Mouse (Mus musculus): ENCODE measurements around the gene Large1. TPM values are rescaled to one million over a fixed set of nuclear protein-coding genes. Genes with fewer than 3 reads are reported as not detected.
"Not testable (repeated sequence)": the region's sequence is repeated elsewhere in the genome, so short reads cannot be mapped to it uniquely, and the experiment has no call there.

Large1 gene
- polyA plus RNA-seq, 1 experiment from 2014 or later, result 9.6 TPM

DNA sequence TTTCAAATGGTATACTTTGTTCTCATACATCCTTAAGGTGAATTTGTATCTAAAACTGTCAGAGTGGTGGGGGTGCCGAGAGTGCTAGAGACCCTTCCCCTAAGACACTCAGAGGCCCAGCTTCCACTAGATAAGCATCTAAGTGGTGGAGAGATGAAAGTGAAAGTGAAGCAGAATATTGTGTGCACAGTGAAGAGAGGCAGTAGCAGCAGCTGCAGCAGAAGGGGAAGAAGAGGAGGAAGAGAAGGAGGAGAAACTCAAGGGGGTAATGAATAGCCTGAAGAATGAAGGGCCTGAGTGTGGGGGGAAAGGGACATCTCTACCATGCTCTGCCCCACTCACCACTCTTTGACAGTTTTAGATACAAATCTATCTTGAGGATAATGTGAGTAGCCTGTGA is 191.8 kb downstream of the Large1 start:
- 78% methylated on average over 1 of the region's 1 CpGs for WGBS

DNA sequence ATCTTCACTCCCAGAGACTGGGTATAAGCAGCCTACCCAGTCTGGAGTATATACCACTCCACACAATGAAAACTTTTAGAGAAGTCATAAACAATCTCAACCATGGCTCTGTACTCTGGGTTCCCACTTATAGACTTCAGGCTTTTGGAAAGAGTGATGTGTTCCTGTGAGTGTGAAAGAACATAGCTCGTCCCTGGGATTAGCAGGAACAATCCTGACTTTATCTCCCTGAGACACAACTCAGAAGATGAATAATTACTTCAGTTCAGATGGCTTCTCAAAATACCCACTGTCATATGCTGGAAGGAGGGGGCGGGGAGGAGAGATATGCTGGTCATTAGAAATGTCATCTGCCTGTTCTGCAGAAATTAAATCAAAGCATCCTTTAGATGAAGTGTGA is 192.4 kb downstream of the Large1 start:
- H3K27ac ChIP-seq, result no peak overlapping the region
- 80% methylated on average over 2 of the region's 2 CpGs for WGBS
- H3K4me3 ChIP-seq, result no peak overlapping the region
- no peak overlapping the region for H3K4me2 ChIP-seq
- H3K9me3 ChIP-seq, result no peaks in the 10 kb centered on the region
- no peak for ATAC-seq (ENCODE audit: insufficient number of reproducible peaks, insufficient read depth, low FRiP score, low TSS enrichment, low read depth)
- H3K4me1 ChIP-seq, result no peaks in the 10 kb centered on the region
- no peaks in the 10 kb centered on the region for H3K27me3 ChIP-seq
- H3K36me3 ChIP-seq, result no peaks in the 10 kb centered on the region
- H3K9ac ChIP-seq, result no peak overlapping the region

More for the DNA sequence above, 191.8 kb downstream of the Large1 start:
- Histone ChIP-seq H3K36me3 (no peaks in the 10 kb centered on the region), H3K27ac (no peak overlapping the region), H3K9ac (no peak overlapping the region), H3K27me3 (no peaks in the 10 kb centered on the region), H3K9me3 (no peaks in the 10 kb centered on the region), H3K4me1 (no peaks in the 10 kb centered on the region), H3K4me2 (no peak overlapping the region), H3K4me3 (no peak overlapping the region)
- ATAC-seq (ENCODE audit: insufficient number of reproducible peaks, insufficient read depth, low FRiP score, low TSS enrichment, low read depth), result no peak

DNA sequence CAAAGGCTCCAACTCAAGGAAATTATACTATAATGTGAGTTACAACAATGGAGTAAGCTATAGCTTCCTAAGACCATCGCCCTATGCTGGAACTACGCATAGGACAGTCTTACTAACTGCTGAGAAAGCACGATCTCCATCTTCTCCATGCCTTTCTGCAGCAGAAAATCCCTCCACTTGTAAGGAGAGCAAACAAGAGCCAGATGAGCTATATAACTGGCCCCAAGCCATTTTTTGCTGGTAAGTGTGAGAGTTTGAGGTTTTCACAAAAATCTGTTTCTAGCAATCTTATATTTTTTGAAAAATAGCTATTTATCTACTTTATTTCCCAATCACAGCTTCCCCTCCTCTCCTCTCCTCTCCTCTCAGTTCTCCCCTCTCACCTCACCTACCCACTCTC is 206.1 kb downstream of the Large1 start:
- Histone ChIP-seq H3K4me3 (no peak overlapping the region), H3K9me3 (no peaks in the 10 kb centered on the region), H3K27ac (no peak overlapping the region), H3K36me3 (no peaks in the 10 kb centered on the region), H3K9ac (no peak overlapping the region), H3K4me2 (no peak overlapping the region), H3K27me3 (no peaks in the 10 kb centered on the region), H3K4me1 (no peaks in the 10 kb centered on the region)
- WGBS, result 83% methylated on average over 3 of the region's 3 CpGs
- no peak for ATAC-seq (ENCODE audit: insufficient number of reproducible peaks, insufficient read depth, low FRiP score, low TSS enrichment, low read depth)

DNA sequence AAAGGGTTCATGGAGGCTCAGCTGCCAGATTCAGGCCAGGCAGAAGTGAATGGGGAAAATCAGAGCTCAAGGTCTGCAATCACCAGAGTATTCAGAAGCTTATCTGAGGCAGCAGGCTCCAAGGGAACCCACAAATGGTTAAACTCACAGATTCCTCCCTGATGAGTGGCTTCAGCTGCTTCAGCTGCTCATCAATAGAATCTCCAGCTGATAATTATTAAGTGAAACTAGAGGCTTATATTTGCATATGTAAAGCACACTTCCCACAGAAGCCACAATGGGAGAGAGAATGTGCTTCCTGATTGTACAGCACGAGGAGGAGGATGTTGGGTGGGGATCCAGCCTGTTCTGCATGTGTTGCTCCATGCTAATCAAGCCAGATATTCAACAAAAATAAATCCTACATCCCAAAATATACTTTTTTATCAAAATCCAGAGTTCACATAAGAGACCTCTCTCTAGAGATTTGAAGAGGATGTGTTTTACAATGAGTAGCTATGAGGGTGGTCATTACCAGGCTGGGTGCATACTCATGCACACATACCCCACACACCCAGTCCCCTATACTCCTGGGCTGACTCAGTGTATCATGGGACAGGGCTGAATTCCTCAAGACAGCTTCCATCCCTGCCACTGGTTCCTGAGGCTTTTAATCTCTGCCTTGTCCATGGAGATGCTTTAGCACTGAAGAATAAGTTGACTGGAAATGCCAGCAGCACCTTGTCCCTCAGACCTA is 210.5 kb downstream of the Large1 start:
- ATAC-seq (ENCODE audit: insufficient number of reproducible peaks, insufficient read depth, low FRiP score, low TSS enrichment, low read depth), result no peak
- Histone ChIP-seq H3K4me2 (no peak overlapping the region), H3K27ac (no peak overlapping the region), H3K27me3 (no peaks in the 10 kb centered on the region), H3K4me1 (no peaks in the 10 kb centered on the region), H3K4me3 (no peak overlapping the region), H3K9ac (no peak overlapping the region), H3K36me3 (no peaks in the 10 kb centered on the region), H3K9me3 (no peaks in the 10 kb centered on the region)
- WGBS, result 44% methylated on average over 1 of the region's 1 CpGs

DNA sequence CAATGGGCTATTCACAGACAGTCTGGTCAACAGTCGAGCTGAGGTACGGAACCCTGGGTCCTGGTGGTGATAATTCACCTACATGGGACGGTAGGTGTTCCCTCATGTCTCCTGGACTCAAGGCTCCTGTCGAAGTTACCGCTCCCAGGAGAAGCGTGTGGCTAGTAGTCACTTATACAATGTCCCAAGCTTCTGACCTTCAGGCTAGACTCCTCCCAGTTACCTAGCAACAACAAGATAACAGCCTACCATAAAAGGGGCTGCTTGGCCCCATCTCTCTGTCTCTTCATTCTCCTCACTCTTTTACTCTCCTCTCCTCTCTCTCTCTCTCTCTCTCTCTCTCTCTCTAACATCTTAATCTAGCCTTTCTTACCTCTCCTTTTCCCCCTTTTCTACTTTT is 217.9 kb downstream of the Large1 start:
- no peaks in the 10 kb centered on the region for H3K27me3 ChIP-seq
- H3K27ac ChIP-seq, result no peak overlapping the region
- H3K4me3 ChIP-seq, result no peak overlapping the region
- no peak overlapping the region for H3K9ac ChIP-seq
- peaks cover 11% of the 10 kb centered on the region for H3K36me3 ChIP-seq
- H3K9me3 ChIP-seq, result no peaks in the 10 kb centered on the region
- H3K4me2 ChIP-seq, result no peak overlapping the region
- no peak for ATAC-seq (ENCODE audit: insufficient number of reproducible peaks, insufficient read depth, low FRiP score, low TSS enrichment, low read depth)
- H3K4me1 ChIP-seq, result no peaks in the 10 kb centered on the region
- WGBS, result 89% methylated on average over 6 of the region's 6 CpGs

DNA sequence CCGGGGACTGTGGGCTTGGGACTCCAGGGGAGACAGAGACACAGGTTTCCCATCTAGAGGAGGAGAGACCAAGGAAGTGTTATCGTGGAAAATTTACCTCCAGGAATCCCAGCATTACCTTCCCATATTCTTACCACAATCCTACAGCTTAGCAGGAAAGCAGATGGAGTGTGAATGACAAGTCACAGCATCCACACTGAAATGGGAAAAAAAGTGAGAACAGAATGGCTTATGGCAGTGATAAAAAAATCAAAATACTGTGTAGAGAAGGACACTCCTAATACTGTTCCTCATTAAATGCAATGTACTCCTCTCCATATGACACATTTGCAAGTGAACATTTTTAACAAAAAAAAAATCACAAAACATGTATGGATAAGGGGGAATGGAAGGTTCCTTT is 221.3 kb downstream of the Large1 start:
- Histone ChIP-seq H3K4me3 (no peak overlapping the region), H3K27ac (no peak overlapping the region), H3K36me3 (peaks cover 23% of the 10 kb centered on the region), H3K9me3 (no peaks in the 10 kb centered on the region), H3K4me1 (no peaks in the 10 kb centered on the region), H3K9ac (no peak overlapping the region), H3K4me2 (no peak overlapping the region), H3K27me3 (no peaks in the 10 kb centered on the region)
- WGBS, result 95% methylated on average over 2 of the region's 2 CpGs
- ATAC-seq (ENCODE audit: insufficient number of reproducible peaks, insufficient read depth, low FRiP score, low TSS enrichment, low read depth), result no peak

DNA sequence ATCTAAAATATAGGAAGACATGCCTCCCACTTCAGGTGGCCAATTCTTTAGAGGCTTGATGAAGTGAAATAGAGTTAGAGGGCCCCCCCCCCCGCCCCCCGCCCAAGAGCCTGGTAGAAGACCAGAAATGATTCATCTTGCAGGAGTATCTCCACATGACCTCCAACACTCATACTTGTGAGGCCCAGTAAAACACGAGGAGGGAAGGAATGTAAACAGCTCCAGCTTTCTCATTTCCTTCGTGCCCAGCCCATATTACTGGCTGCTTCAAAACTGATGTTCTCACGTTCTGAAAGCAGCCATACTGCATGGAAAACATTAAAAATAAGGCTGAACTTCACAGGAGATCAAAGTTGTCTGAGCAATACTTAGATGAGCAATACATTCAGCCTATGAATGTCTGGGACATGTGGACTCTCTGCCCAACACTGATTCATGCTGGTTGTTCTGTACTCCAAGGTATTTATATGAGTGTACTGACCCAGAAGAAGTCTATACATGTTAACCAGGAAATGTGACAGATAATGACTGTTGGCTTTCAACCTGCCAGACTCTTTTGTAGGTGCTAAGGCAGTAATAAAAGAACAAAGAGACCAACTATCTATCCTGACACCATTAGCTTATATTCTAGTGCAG is 229.4 kb downstream of the Large1 start:
- Histone ChIP-seq H3K36me3 (no peaks in the 10 kb centered on the region), H3K9me3 (no peaks in the 10 kb centered on the region), H3K27me3 (no peaks in the 10 kb centered on the region), H3K4me3 (no peak overlapping the region), H3K9ac (no peak overlapping the region), H3K4me1 (no peaks in the 10 kb centered on the region), H3K4me2 (no peak overlapping the region), H3K27ac (no peak overlapping the region)
- 70% methylated on average over 5 of the region's 5 CpGs for WGBS
- no peak for ATAC-seq (ENCODE audit: insufficient number of reproducible peaks, insufficient read depth, low FRiP score, low TSS enrichment, low read depth)

DNA sequence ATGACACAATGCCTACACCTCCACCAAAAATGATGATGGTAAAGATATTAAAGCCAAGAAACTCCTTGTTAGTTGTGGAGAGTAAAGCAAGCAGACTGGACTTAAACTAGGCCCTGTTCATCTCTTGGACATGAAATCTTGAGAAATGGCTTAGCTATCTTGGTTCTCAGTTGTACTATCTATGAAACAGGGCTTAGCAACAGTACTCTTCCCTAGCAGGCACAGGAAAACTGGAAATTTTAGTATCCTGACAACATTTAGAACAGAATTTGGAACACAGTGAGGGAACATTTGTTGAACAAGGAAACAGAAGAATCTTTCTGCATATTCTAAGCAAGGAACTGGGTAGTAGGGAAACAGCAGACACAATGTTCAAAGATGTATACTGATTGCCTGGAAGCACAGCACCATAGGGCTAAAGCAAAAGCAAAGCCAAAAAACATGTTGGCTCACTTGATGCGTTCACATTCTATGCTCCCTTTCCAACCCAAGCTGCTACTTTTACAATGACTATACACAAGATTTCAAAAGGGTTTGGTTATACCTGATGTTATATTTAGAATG is 240.9 kb downstream of the Large1 start:
- 87% methylated on average over 1 of the region's 1 CpGs for WGBS
- H3K9ac ChIP-seq, result no peak overlapping the region
- no peak overlapping the region for H3K4me2 ChIP-seq
- no peak overlapping the region for H3K27ac ChIP-seq
- no peaks in the 10 kb centered on the region for H3K36me3 ChIP-seq
- no peak for ATAC-seq (ENCODE audit: insufficient number of reproducible peaks, insufficient read depth, low FRiP score, low TSS enrichment, low read depth)
- H3K4me3 ChIP-seq, result no peak overlapping the region
- H3K9me3 ChIP-seq, result no peaks in the 10 kb centered on the region
- H3K4me1 ChIP-seq, result no peaks in the 10 kb centered on the region
- no peaks in the 10 kb centered on the region for H3K27me3 ChIP-seq

DNA sequence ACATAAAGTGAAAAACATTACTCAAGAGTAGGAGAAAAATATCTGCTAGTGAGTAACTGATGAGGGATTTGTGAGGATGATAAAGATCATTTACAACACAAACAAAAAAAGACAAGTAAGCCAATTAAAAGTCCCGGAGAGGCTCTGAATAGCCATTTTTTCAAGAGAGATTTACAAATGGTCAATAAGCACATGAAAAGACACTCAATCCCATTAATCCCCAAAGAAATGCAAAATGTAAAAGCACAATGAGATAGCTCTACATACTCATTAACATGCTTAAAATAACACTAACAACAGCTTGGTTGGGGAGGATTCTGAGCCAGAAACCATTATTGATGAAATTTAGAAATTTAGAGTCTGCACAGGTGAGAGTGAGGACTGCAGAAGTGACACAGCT is 249.3 kb downstream of the Large1 start:
- H3K4me1 ChIP-seq, result no peaks in the 10 kb centered on the region
- H3K36me3 ChIP-seq, result no peaks in the 10 kb centered on the region
- no peak overlapping the region for H3K4me2 ChIP-seq
- H3K9ac ChIP-seq, result no peak overlapping the region
- H3K27ac ChIP-seq, result no peak overlapping the region
- H3K9me3 ChIP-seq, result no peaks in the 10 kb centered on the region
- WGBS, result 77% methylated on average over 1 of the region's 1 CpGs
- H3K4me3 ChIP-seq, result no peak overlapping the region
- no peaks in the 10 kb centered on the region for H3K27me3 ChIP-seq
- ATAC-seq (ENCODE audit: insufficient number of reproducible peaks, insufficient read depth, low FRiP score, low TSS enrichment, low read depth), result no peak

DNA sequence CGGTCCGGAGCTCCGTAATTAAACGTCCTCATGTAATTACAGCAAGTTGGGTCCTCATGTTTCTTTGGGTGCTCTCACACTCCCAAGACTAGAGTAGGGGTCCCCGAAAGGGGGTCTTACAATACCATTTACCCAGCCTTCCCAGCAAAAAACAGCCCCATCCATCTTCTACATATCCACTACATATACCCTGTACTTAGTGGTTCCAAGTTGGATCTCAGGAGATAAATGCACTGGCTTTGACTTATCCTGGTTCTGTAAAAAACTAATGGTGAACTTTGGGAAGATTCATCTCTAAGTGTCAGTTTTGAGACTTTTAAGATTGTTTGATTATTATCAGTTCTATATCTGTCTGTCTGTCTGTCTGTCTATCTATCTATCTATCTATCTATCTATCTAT is 252.3 kb downstream of the Large1 start:
- WGBS, result 87% methylated on average over 5 of the region's 5 CpGs
- Histone ChIP-seq H3K4me3 (no peak overlapping the region), H3K27me3 (no peaks in the 10 kb centered on the region), H3K27ac (no peak overlapping the region), H3K9ac (no peak overlapping the region), H3K4me2 (no peak overlapping the region), H3K4me1 (no peaks in the 10 kb centered on the region), H3K36me3 (no peaks in the 10 kb centered on the region), H3K9me3 (no peaks in the 10 kb centered on the region)
- ATAC-seq (ENCODE audit: insufficient number of reproducible peaks, insufficient read depth, low FRiP score, low TSS enrichment, low read depth), result no peak

DNA sequence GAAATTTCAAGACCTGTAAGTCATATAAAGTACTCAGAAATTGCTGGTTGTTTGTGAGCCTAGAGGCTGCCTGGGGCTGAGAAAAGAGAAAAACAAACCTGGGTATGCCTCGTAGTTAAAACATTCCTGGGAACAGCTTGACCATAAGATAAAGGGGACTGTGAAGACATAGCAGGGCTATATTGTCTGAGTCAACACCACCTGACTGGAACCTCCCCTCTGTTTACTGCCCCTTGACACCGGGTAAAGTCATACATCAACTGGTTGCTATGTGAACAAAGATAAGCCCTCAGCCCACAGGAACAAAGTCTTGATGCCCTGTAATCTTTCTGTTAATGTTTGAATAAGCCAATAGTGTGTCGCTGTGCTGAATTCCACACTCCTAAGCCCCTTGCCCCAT is 252.7 kb downstream of the Large1 start:
- not testable (repeated sequence) for H3K9ac ChIP-seq; H3K36me3 ChIP-seq; H3K4me3 ChIP-seq; ATAC-seq (ENCODE audit: insufficient number of reproducible peaks, insufficient read depth, low FRiP score, low TSS enrichment, low read depth); H3K27ac ChIP-seq; H3K27me3 ChIP-seq; H3K9me3 ChIP-seq; H3K4me2 ChIP-seq; H3K4me1 ChIP-seq
- WGBS, result 71% methylated on average over 3 of the region's 3 CpGs

DNA sequence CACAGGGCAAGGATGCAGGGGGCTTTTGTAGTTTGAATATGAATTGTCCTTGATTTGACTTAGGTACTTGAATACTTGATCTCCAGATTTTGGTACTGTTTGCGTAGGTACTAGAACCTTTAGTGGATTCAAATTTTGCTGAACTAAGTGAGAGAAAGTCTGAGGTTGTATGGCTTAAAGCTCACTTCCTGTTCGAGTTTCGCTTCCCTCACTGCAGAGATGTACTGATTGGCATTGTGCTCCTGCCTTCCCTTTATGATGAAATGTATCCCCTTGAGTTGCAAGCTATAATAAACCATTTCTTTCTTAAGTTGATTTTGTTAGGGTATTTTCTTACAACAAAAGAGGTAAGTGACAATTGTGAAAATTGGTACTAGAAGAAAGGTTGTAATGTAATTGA is 253.8 kb downstream of the Large1 start:
- Histone ChIP-seq H3K4me1 (no peaks in the 10 kb centered on the region), H3K27me3 (no peaks in the 10 kb centered on the region), H3K4me2 (no peak overlapping the region), H3K4me3 (no peak overlapping the region), H3K9me3 (no peaks in the 10 kb centered on the region), H3K36me3 (no peaks in the 10 kb centered on the region), H3K9ac (no peak overlapping the region), H3K27ac (no peak overlapping the region)
- ATAC-seq (ENCODE audit: insufficient number of reproducible peaks, insufficient read depth, low FRiP score, low TSS enrichment, low read depth), result no peak
- WGBS, result 83% methylated on average over 3 of the region's 3 CpGs
